Mouse (Mus musculus): ENCODE results near the gene Csrnp3. TPM values are rescaled to one million over a fixed set of nuclear protein-coding genes. Genes with fewer than 3 reads are reported as not detected.

The Csrnp3 gene
- polyA plus RNA-seq, 2 experiments, result 2.8 to 3.6 TPM

DNA sequence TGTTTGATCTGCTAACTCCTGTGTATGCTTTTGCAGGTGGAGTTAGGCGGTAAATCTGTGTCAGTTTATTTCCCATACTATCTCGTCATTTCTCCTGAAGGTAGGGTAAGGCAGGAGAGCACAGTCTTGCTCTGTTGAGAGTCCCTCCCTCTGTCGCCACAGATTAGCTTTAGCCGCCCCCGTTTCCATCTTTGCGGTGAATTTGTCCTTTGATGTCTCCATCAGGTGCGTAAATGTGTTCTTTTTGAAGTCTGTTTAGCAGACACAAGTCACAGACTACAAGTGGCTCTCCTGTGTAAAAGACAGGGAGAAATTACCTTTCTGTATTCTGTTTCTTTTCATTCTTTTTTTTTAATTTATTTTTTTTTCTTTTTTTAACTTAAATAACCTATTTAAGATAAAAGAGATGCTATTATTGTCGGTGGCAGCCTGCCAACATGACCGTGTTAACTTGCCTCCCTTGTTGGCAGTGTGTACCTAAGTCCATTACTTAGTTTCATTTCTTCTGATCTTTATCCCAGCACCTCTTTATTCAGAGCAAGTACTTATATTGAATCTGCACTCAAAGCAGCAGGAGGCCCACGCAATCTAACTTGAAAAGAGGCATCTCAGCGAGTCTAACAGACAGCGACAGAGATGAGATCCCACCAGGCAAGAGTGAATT lies 25.5 kb downstream of the Csrnp3 start:
- 56% methylated on average over 12 of the region's 12 CpGs for WGBS
- DNase-seq (ENCODE audit: low spot score), result no peak
- H3K9me3 ChIP-seq (ENCODE audit: control insufficient read depth, low read length), result no peaks in the 10 kb centered on the region

DNA sequence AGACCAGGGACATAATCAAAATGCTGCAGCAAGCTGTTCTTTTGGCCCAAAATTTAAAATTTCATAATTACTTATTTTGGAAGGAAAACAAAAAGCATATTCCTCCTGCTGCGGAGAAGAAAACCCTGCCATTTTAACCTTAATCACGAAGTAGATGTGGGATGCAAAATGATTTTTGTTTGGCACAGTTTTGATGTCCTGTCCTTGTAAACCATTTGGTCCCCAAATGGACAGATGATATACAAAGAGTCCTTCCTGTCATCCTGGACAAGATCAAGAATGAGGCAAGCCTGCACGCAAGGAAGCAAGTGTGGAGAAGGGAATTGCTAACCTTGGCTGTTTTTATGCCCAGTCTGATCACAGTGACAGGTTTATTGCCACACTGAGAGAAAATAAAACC lies 46.0 kb downstream of the Csrnp3 start:
- Histone ChIP-seq H3K4me2 (replicated peaks; ENCODE audit: low read depth, low read length, severe bottlenecking) (no peak overlapping the region), H3K9ac (ENCODE audit: low read depth, low read length, severe bottlenecking) (no peak overlapping the region), H3K36me3 (ENCODE audit: control insufficient read depth, insufficient read depth, low read length) (no peaks in the 10 kb centered on the region), H3K9me3 (ENCODE audit: control insufficient read depth, low read length) (no peaks in the 10 kb centered on the region), H3K4me3 (replicated peaks; ENCODE audit: low read length) (no peak overlapping the region), H3K27me3 (ENCODE audit: control insufficient read depth, insufficient read depth, low read length) (no peaks in the 10 kb centered on the region), H3K27ac (replicated peaks; ENCODE audit: low read depth, low read length) (no peak overlapping the region), H3K4me1 (ENCODE audit: control insufficient read depth, insufficient read depth, low read length) (no peaks in the 10 kb centered on the region)
- TF ChIP-seq POLR2A (IDR thresholded peaks at IDR 0.05; ENCODE audit: borderline replicate concordance, extremely low read depth, insufficient read depth, insufficient read length), result no peak
- ATAC-seq (ENCODE audit: low FRiP score, low read depth) (no peak), DNase-seq (ENCODE audit: low spot score) (no peak)
- 64% methylated on average over 3 of the region's 3 CpGs for WGBS

More for the DNA sequence above, 25.5 kb downstream of the Csrnp3 start:
- no peak for ATAC-seq (ENCODE audit: low FRiP score, low read depth)
- Histone ChIP-seq H3K4me1 (ENCODE audit: control insufficient read depth, insufficient read depth, low read length) (no peaks in the 10 kb centered on the region; the same call in 1 of the 2 replicates), H3K4me2 (replicated peaks; ENCODE audit: low read depth, low read length, severe bottlenecking) (no peak overlapping the region), H3K27ac (replicated peaks; ENCODE audit: low read depth, low read length) (no peak overlapping the region), H3K27me3 (ENCODE audit: control insufficient read depth, insufficient read depth, low read length) (no peaks in the 10 kb centered on the region), H3K36me3 (ENCODE audit: control insufficient read depth, insufficient read depth, low read length) (no peaks in the 10 kb centered on the region), H3K4me3 (replicated peaks; ENCODE audit: low read length) (no peak overlapping the region), H3K9ac (ENCODE audit: low read depth, low read length, severe bottlenecking) (no peak overlapping the region)
- no peak for TF ChIP-seq POLR2A (IDR thresholded peaks at IDR 0.05; ENCODE audit: borderline replicate concordance, extremely low read depth, insufficient read depth, insufficient read length)

DNA sequence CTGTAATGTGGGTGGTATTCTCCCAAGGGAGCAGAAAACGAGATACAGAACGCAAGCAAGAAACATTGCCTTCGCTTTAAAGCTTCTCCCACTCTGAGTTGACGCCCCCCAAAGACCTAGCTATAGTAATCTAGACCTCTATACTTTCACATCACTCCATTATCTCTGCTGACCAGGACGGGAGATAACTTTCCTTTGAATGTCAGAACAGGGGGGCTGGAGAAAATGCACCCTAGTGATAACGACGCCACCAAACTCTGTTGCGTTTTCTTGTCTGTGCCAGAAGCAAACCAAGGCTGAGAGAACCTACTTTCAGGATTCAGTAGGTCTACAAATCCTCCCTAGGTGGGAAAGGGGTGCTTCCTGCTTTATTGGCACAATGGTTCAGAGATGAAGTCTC lies 47.7 kb downstream of the Csrnp3 start:
- Histone ChIP-seq H3K9ac (ENCODE audit: low read depth, low read length, severe bottlenecking) (no peak overlapping the region), H3K36me3 (ENCODE audit: control insufficient read depth, insufficient read depth, low read length) (no peaks in the 10 kb centered on the region), H3K9me3 (ENCODE audit: control insufficient read depth, low read length) (no peaks in the 10 kb centered on the region), H3K4me2 (replicated peaks; ENCODE audit: low read depth, low read length, severe bottlenecking) (no peak overlapping the region), H3K4me1 (ENCODE audit: control insufficient read depth, insufficient read depth, low read length) (no peaks in the 10 kb centered on the region), H3K4me3 (replicated peaks; ENCODE audit: low read length) (no peak overlapping the region), H3K27me3 (ENCODE audit: control insufficient read depth, insufficient read depth, low read length) (no peaks in the 10 kb centered on the region), H3K27ac (replicated peaks; ENCODE audit: low read depth, low read length) (no peak overlapping the region)
- DNase-seq (ENCODE audit: low spot score), result no peak
- no peak for TF ChIP-seq POLR2A (IDR thresholded peaks at IDR 0.05; ENCODE audit: borderline replicate concordance, extremely low read depth, insufficient read depth, insufficient read length)
- no peak for ATAC-seq (ENCODE audit: low FRiP score, low read depth)
- 81% methylated on average over 8 of the region's 8 CpGs for WGBS

DNA sequence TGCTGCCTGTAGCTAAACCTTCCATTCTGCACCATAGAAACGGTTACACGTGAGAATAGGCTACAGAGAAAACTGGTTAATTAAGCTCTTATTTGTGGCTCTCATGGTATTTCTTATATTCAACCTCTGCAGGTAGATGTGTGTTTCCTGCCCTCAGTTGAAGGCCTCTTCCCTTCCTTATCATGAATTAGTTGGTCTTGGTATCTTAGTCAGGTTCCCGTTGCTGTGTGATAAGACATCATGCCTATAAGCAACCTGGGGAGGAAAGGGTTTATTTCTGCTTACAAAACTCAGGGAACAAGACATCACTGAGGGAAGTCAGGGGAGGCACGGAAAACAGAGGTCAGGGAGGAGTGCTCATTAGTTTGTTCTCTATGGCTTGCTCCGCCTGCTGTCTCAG lies 48.7 kb downstream of the Csrnp3 start:
- H3K9ac ChIP-seq (ENCODE audit: low read depth, low read length, severe bottlenecking), result no peak overlapping the region
- H3K36me3 ChIP-seq (ENCODE audit: control insufficient read depth, insufficient read depth, low read length), result no peaks in the 10 kb centered on the region
- no peaks in the 10 kb centered on the region for H3K27me3 ChIP-seq (ENCODE audit: control insufficient read depth, insufficient read depth, low read length)
- WGBS, result 67% methylated on average over 5 of the region's 5 CpGs
- no peak overlapping the region for H3K4me2 ChIP-seq (replicated peaks; ENCODE audit: low read depth, low read length, severe bottlenecking)
- no peaks in the 10 kb centered on the region for H3K9me3 ChIP-seq (ENCODE audit: control insufficient read depth, low read length)
- H3K4me3 ChIP-seq (replicated peaks; ENCODE audit: low read length), result no peak overlapping the region
- no peak for ATAC-seq (ENCODE audit: low FRiP score, low read depth)
- no peak for DNase-seq (ENCODE audit: low spot score)
- no peak for TF ChIP-seq POLR2A (IDR thresholded peaks at IDR 0.05; ENCODE audit: borderline replicate concordance, extremely low read depth, insufficient read depth, insufficient read length)
- no peaks in the 10 kb centered on the region for H3K4me1 ChIP-seq (ENCODE audit: control insufficient read depth, insufficient read depth, low read length)
- H3K27ac ChIP-seq (replicated peaks; ENCODE audit: low read depth, low read length), result no peak overlapping the region

DNA sequence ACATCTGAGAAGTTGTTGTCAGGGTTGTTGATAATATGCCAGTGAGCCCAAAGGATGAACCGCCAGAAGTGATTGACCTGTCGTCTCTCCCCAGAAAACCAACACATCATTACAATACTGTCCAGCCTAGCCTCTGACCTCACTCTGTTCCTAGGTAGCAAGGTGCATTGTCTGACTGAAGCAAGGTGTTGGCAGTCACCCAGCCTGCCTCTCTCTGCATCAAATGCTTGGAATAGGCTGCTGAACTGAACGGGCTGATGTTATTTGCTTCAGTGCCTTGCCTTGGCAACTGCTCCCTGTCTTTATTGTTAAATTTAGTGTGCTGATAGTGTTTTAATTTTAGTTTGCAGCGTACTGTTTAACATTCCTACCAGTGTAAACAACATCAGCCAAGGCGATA lies 51.0 kb downstream of the Csrnp3 start:
- TF ChIP-seq POLR2A (IDR thresholded peaks at IDR 0.05; ENCODE audit: borderline replicate concordance, extremely low read depth, insufficient read depth, insufficient read length), result no peak
- ATAC-seq (ENCODE audit: low FRiP score, low read depth) (no peak), DNase-seq (ENCODE audit: low spot score) (no peak)
- H3K9ac ChIP-seq (ENCODE audit: low read depth, low read length, severe bottlenecking), result no peak overlapping the region
- no peaks in the 10 kb centered on the region for H3K36me3 ChIP-seq (ENCODE audit: control insufficient read depth, insufficient read depth, low read length)
- no peaks in the 10 kb centered on the region for H3K4me1 ChIP-seq (ENCODE audit: control insufficient read depth, insufficient read depth, low read length)
- no peak overlapping the region for H3K4me2 ChIP-seq (replicated peaks; ENCODE audit: low read depth, low read length, severe bottlenecking)
- H3K27ac ChIP-seq (replicated peaks; ENCODE audit: low read depth, low read length), result no peak overlapping the region
- H3K4me3 ChIP-seq (replicated peaks; ENCODE audit: low read length), result no peak overlapping the region
- H3K9me3 ChIP-seq (ENCODE audit: control insufficient read depth, low read length), result no peaks in the 10 kb centered on the region
- no peaks in the 10 kb centered on the region for H3K27me3 ChIP-seq (ENCODE audit: control insufficient read depth, insufficient read depth, low read length)
- 48% methylated on average over 5 of the region's 5 CpGs for WGBS

All from limb, embryonic 14.5 days (tissue).